In the genomic region with DNA sequence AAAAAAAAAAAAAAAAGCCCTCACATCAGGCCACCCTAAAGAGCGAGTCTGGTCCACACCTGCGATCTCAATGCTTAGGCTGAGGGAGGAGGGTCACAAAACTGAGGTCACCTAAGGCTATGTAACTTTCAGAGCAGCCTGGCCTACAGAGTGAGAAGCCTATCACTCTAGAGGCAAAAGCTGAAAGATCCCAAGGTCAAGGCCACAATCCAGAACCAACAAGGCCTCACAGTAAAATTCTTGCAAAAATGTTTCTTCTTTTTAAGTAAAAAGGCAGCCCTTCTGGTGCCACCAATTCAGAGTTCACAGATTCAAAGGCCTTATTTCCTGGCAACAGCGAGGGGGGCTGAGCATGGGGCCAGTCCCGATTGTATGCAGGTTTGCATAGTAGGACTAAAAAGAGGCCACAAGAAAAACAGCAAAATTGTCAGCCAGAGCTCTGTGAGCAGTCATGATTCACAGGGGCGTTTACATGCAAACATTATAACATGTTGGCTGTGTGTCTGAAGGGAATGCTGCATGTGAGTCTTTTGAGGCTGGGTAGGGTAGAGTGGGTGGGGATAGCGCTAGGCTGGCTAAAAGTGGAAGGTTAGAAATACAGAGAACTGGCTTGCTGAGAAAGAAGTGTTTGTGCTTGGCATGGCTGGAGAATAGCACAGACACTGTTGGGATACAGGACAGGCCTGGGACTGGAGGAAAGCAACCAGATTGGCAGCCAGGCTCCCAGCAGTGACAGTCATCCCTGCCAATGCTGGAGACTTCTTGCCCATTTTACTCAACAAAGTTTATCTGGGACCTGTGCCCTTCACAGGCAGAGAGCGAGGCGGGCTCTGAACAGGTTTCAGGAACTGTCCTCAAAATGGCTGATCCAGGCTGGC, we compare ENCODE assay signal across 15 mouse cellular contexts. TPM values are rescaled to one million over a fixed set of nuclear protein-coding genes. Genes with fewer than 3 reads are reported as not detected.
DNase-seq lines count a peak whose midpoint lies in the region; TF ChIP-seq lines count a peak whose summit lies in the region.
"Had no signal": no experiment of that assay in that cellular context is flagged by ENCODE, and none has a peak within 500 bp of the region (broad histone marks: within the 10 kb centered on the region; RNA-seq: fewer than 3 reads in every experiment).

No protein-coding gene starts in this region.

- H3K36me3 ChIP-seq in thymus, adult 2 months (ENCODE audit: control insufficient read depth, insufficient read depth, low read length), result peaks cover 28% of the 10 kb centered on the region

- no peak overlapping the region for H3K4me3 ChIP-seq in thymus, adult 2 months (ENCODE audit: control insufficient read depth, insufficient read depth, low read length)
- H3K4me3 ChIP-seq: heart, embryonic 13.5 days; hindbrain, embryonic 10.5 days; neural tube, embryonic 15.5 days had no signal

- TF ChIP-seq POLR2A in thymus, adult 2 months (IDR thresholded peaks at IDR 0.05; ENCODE audit: control insufficient read depth, extremely low read depth, insufficient read depth, low read length, poor library complexity), result no peak

- H3K27ac ChIP-seq in thymus, adult 2 months (ENCODE audit: control insufficient read depth, insufficient read depth, low read length), result peak overlapping the region; percentile 7; the same call in 1 of the 2 replicates
- H3K27ac ChIP-seq: heart, embryonic 13.5 days; hindbrain, embryonic 10.5 days; neural tube, embryonic 15.5 days had no signal

- H3K4me1 ChIP-seq in thymus, adult 2 months (replicated peaks; ENCODE audit: control insufficient read depth, insufficient read depth, low read length), result peaks cover 22% of the 10 kb centered on the region

- no peaks in the 10 kb centered on the region for H3K27me3 ChIP-seq in thymus, adult 2 months (ENCODE audit: control insufficient read depth, insufficient read depth, low read length)
- H3K27me3 ChIP-seq: heart, embryonic 13.5 days; neural tube, embryonic 15.5 days had no signal

- no peak for TF ChIP-seq CTCF in thymus, adult 2 months (IDR thresholded peaks at IDR 0.05; ENCODE audit: borderline replicate concordance, control insufficient read depth, extremely low read depth, insufficient read depth, low read length, poor library complexity)

- WGBS in thymus, adult 2 months, result 89% methylated on average over 8 of the region's 8 CpGs

- DNase-seq in heart, adult 11 months, result peak; percentile 90
- DNase-seq in heart, adult 9 months (ENCODE audit: low spot score in 2 of 2), result no peak
- no peak for DNase-seq in thymus, adult 2 months
- no peak for DNase-seq in thymus, adult 18-20 months
- peak; percentile 74 for DNase-seq in cerebellum, adult 9-10 months
- DNase-seq in kidney, adult 9 months, result no peak
- DNase-seq in T-cell, adult 2 months (ENCODE audit: low spot score), result no peak
- no peak for DNase-seq in B cell, adult 2 months
- DNase-seq: kidney, adult 11 months; right cerebral cortex, postnatal 14 days had no signal

RNA-seq across cellular contexts. Expression of a gene that starts 5.4 kb away (rescaled TPM):
- 53.9 and 58.6 TPM in 2 replicates for polyA plus RNA-seq in thymus, adult 2 months (2012; rRNA removed)

RNA-seq across cellular contexts. Expression of a gene that starts 8.7 kb away (rescaled TPM):
- polyA plus RNA-seq in thymus, adult 2 months (2012; rRNA removed), result 145 and 176 TPM in 2 replicates

RNA-seq across cellular contexts. Expression of a gene that starts 23.4 kb away (rescaled TPM):
- polyA plus RNA-seq in thymus, adult 2 months (2012; rRNA removed), result 95.8 and 111 TPM in 2 replicates

RNA-seq across cellular contexts. Expression of a gene that starts 28.2 kb away (rescaled TPM):
- polyA plus RNA-seq in thymus, adult 2 months (2012; rRNA removed), result 17.1 and 17.4 TPM in 2 replicates
- polyA plus RNA-seq: heart, embryonic 13.5 days; hindbrain, embryonic 10.5 days; limb, embryonic 11.5 days; midbrain, embryonic 16.5 days; neural tube, embryonic 15.5 days had no signal

RNA-seq across cellular contexts. Expression of a gene that starts 36.2 kb away (rescaled TPM):
- polyA plus RNA-seq in thymus, adult 2 months (2012; rRNA removed), result 13.1 and 17.9 TPM in 2 replicates

Comparison
In these comparisons a context has a peak if more than half of its experiments do, and no peak if none do; other contexts are left out.
1. DNase-seq: peak in heart, adult 11 months (single experiment) and cerebellum, adult 9-10 months (single experiment); none in heart, adult 9 months (0 of 2), thymus, adult 2 months (single experiment), thymus, adult 18-20 months (0 of 2), kidney, adult 9 months (single experiment), T-cell, adult 2 months (single experiment) and B cell, adult 2 months (0 of 2).